Mouse (Mus musculus) kidney, embryonic 16.5 days (tissue): ENCODE measurements around the gene Chd6. TPM values are rescaled to one million over a fixed set of nuclear protein-coding genes. Genes with fewer than 3 reads are reported as not detected.
A peak's percentile ranks its signal among the peaks of the same experiment; 100 is the strongest.

Source experiments
- ATAC-seq: fragments of 200-750 bp; cut with Nextera tagmentation; 2 replicates; pipeline ENCODE4 v1.8.0; 2017; ENCODE audit warnings: moderate TSS enrichment; ENCODE audit not compliant: low FRiP score, low TSS enrichment
- H3K27ac ChIP-seq: fragments of 300-500 bp; sonication (generic); 2 replicates; pipeline ENCODE4 v1.5.1; 2014; ENCODE audit warnings: low read length
- H3K27me3 ChIP-seq: fragments of 300-500 bp; sonication (generic); 2 replicates; pipeline ENCODE4 v1.6.1; 2014; ENCODE audit warnings: low read length, control low read depth, mixed read lengths; ENCODE audit not compliant: insufficient read depth
- H3K36me3 ChIP-seq: fragments of 300-500 bp; sonication (generic); 2 replicates; pipeline ENCODE4 v1.6.1; 2014; ENCODE audit warnings: low read length, control low read depth, mixed read lengths; ENCODE audit not compliant: insufficient read depth
- H3K4me1 ChIP-seq: fragments of 300-500 bp; sonication (generic); 2 replicates; pipeline ENCODE4 v1.6.1; 2014; ENCODE audit warnings: low read length, control low read depth, mixed read lengths; ENCODE audit not compliant: insufficient read depth
- H3K4me2 ChIP-seq: fragments of 300-500 bp; sonication (generic); replicated peaks from 2 replicates; pipeline ENCODE4 v1.6.1; 2014; ENCODE audit warnings: low read depth, low read length
- H3K4me3 ChIP-seq: fragments of 300-500 bp; sonication (generic); 2 replicates; pipeline ENCODE4 v1.5.1; 2014; ENCODE audit warnings: mild to moderate bottlenecking, low read length
- H3K9ac ChIP-seq: fragments of 300-500 bp; sonication (generic); replicated peaks from 2 replicates; pipeline ENCODE4 v1.6.1; 2014; ENCODE audit warnings: low read length
- H3K9me3 ChIP-seq: fragments of 300-500 bp; sonication (generic); 2 replicates; pipeline ENCODE4 v1.6.1; 2016; ENCODE audit warnings: low read length, control low read depth
- WGBS: fragments of 180-500 bp; shearing (Covaris S2); extraction: QIAGEN DNeasy Blood & Tissue Kit; methylation state at CpG from one replicate; pipeline ENCODE4 v1.1.7; 2014; 5-methylcytosine and 5-hydroxymethylcytosine counted together
- polyA plus RNA-seq: library from polyadenylated mRNA; unstranded; fragments of >200 nt; fragmentation: Nextera tagmentation; extraction: Ambion mirVana; gene quantifications from 2 replicates; pipeline ENCODE4 v1.2.1, GENCODE M21; 2015

Gene Chd6
- polyA plus RNA-seq, 1 experiment from 2014 or later, result 30.1 TPM

DNA sequence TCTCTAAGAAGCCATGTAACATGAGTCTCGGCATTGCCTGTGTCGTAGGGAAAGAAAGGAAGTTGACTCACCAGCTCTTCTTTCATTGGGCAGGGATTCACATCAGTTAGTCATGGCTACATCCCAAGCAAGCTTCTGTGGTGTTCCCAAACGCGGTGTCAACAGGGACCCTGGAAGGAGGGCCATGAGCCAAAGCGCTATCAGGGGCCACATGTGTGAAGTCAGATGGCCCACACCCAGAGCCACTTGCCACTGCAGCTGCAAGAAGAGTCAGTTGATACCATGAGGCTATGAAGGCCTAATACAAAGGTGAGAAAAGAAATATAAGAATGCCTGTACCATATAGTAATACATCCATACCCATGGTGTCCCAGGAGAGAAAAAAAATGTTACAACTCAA is 3.1 kb upstream of the Chd6 start:
- Histone ChIP-seq H3K4me3 (no peak overlapping the region), H3K4me1 (peaks cover 16% of the 10 kb centered on the region), H3K27ac (no peak overlapping the region), H3K4me2 (no peak overlapping the region), H3K9me3 (no peaks in the 10 kb centered on the region), H3K36me3 (no peaks in the 10 kb centered on the region), H3K27me3 (no peaks in the 10 kb centered on the region), H3K9ac (no peak overlapping the region)
- no peak for ATAC-seq
- WGBS, result 78% methylated on average over 5 of the region's 5 CpGs

DNA sequence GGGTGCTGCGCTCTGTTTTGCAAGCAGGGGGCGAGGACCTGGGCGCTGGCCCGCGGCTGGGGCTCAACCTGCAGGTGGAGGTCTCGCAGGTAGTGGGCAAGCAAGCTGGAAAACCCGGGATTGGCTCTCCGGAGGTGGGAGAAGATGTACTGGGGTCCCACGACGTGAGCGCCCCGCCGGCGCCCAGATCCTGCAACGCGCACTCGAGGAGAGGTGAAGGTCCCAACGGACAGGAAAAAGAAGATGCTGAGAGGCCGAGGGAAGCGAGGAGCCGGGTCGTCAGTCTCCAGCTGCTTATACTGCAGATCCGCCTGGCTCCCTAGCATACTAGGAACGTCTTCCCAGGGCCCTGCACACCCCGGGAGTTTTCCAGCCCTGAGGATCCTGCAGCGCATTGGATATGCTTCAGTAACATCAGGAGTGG is 535 bp upstream of the Chd6 start:
- Histone ChIP-seq H3K9ac (peak overlapping the region; percentile 79), H3K4me2 (peak overlapping the region; percentile 71), H3K4me3 (peak overlapping the region; percentile 92), H3K27me3 (no peaks in the 10 kb centered on the region), H3K9me3 (no peaks in the 10 kb centered on the region), H3K4me1 (peaks cover 24% of the 10 kb centered on the region), H3K36me3 (peaks cover 5% of the 10 kb centered on the region; the same call in 1 of the 2 replicates), H3K27ac (peak overlapping the region; percentile 70)
- ATAC-seq, result peak; percentile 60
- under 1% methylated on average over 26 of the region's 26 CpGs for WGBS

DNA sequence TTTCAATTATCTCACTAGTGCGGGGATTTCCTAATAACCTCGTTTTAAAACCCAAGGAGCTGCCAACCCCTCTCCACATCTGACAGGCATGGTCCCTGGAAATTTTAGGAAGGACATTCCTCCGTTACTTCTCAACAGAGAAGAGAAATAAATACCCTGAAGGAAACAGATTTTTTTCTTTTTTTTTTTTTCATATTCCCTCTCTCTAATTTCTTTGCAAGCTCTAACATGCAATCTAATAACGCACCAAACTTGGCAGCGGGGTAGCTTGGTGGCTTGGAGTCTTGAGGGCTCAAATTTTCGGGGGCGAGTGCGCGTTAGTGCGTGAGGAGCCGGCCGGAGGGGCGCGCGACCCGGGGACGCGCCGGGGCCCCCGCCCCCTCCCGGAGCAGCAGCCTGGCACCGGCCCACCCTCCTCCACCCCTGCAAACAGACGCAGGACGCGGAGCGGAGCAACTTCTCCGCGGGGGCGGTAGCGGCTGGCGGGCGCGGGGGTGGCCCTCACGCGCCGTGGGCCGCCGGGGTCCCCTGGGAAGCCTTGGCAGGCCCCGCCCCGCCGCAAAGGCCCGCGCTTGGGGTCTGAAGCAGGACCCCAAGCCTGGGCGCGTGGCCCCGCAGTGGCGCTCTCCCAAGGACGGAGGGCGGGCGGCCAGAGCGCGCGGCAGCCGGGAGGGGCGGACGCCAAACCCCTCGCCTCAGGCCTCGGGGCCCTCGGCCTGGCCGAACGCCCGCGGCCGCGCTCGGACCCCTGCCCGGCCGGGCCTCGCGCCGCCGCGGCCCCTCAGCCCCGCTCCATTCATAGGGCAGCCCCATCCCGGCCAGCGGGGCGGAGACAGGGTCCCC is 569 bp downstream of the Chd6 start:
- peak; percentile 69 for ATAC-seq
- Histone ChIP-seq H3K9ac (peak overlapping the region; percentile 99), H3K27ac (peak overlapping the region; percentile 100), H3K36me3 (peaks cover 5% of the 10 kb centered on the region; the same call in 1 of the 2 replicates), H3K27me3 (no peaks in the 10 kb centered on the region), H3K9me3 (no peaks in the 10 kb centered on the region), H3K4me2 (peak overlapping the region; percentile 73), H3K4me3 (peak overlapping the region; percentile 92), H3K4me1 (peaks cover 30% of the 10 kb centered on the region)
- WGBS, result under 1% methylated on average over 75 of the region's 77 CpGs

DNA sequence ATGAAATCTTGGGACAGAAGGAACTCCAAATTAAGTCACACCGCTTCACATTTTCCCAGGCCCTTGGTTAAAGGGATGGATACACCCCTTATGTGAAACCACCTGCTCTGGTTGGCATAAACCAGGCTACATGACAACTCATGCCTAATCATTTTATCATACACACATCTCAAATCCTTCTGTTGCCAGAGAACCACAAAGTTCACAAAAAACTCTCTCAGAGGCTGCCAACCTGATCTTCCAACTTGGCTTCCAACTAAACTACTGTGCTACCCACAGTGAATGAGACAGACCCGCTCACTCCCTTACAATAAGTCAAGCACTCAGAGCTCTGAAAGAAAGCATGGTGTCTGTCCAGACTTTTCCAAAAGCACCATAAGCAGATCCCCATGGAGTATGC is 1.6 kb downstream of the Chd6 start:
- no peak for ATAC-seq

DNA sequence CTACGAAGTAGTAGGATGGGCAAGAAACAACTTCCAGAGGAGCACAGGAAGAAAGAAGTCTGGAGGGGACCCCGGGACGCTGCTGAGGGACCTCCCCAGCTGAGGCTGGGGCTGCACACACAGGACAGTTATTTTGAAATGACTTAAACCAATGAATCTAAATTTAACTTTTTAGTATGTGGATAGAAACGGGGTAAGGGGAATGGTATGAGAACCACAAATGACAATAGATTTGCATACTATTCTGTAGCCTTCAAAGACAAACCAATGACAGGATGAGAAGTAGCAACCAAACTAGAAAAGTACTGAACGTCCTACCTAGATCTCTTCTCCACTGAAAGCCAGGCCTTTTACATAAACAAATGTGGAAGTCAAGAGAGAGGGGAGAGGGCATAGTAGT is 5.1 kb downstream of the Chd6 start:
- Histone ChIP-seq H3K27ac (no peak overlapping the region), H3K36me3 (peaks cover 5% of the 10 kb centered on the region; the same call in 1 of the 2 replicates), H3K4me2 (no peak overlapping the region), H3K27me3 (no peaks in the 10 kb centered on the region), H3K9ac (no peak overlapping the region), H3K4me3 (no peak overlapping the region), H3K9me3 (no peaks in the 10 kb centered on the region), H3K4me1 (peaks cover 24% of the 10 kb centered on the region)
- 80% methylated on average over 5 of the region's 5 CpGs for WGBS
- no peak for ATAC-seq

More for the DNA sequence above, 1.6 kb downstream of the Chd6 start:
- H3K4me1 ChIP-seq, result peaks cover 30% of the 10 kb centered on the region
- H3K27me3 ChIP-seq, result no peaks in the 10 kb centered on the region
- no peak overlapping the region for H3K9ac ChIP-seq
- no peaks in the 10 kb centered on the region for H3K9me3 ChIP-seq
- no peak overlapping the region for H3K27ac ChIP-seq
- 92% methylated on average over 2 of the region's 2 CpGs for WGBS
- H3K36me3 ChIP-seq, result peaks cover 5% of the 10 kb centered on the region; the same call in 1 of the 2 replicates
- H3K4me2 ChIP-seq, result peak overlapping the region; percentile 73
- H3K4me3 ChIP-seq, result peak overlapping the region; percentile 92; the same call in 1 of the 2 replicates

- Histone ChIP-seq H3K36me3 (peaks cover 5% of the 10 kb centered on the region; the same call in 1 of the 2 replicates), H3K27me3 (no peaks in the 10 kb centered on the region), H3K4me1 (peaks cover 15% of the 10 kb centered on the region), H3K4me2 (no peak overlapping the region), H3K27ac (no peak overlapping the region), H3K4me3 (no peak overlapping the region), H3K9ac (no peak overlapping the region), H3K9me3 (no peaks in the 10 kb centered on the region)
- WGBS, result 42% methylated on average over 3 of the region's 3 CpGs
- no peak for ATAC-seq
Observed at GRCm38 (mm10) chr2:161102102-161102501, 6.8 kb downstream of the Chd6 start.

DNA sequence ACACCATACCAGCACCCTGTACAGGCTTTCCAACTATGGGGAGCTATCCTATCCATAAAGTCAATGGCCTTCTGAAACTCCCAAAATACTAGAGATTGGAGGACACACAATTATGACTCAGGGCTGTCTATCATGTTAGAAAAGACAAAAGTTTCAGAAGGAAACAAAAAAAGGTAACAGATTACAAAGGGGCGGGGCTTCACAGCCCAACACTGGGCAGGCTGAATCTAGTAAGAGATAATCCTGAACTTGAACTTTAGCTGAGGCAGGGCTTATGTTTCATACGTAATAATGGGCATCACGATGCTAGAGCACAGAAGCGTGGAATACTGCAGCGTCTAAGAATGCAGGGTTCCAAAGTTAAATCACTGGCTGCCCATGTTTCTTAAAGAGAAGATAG is 11.1 kb downstream of the Chd6 start:
- no peaks in the 10 kb centered on the region for H3K36me3 ChIP-seq
- H3K9ac ChIP-seq, result no peak overlapping the region
- H3K27me3 ChIP-seq, result no peaks in the 10 kb centered on the region
- no peak overlapping the region for H3K4me2 ChIP-seq
- H3K4me3 ChIP-seq, result no peak overlapping the region
- H3K27ac ChIP-seq, result no peak overlapping the region
- WGBS, result 92% methylated on average over 5 of the region's 5 CpGs
- H3K4me1 ChIP-seq, result no peaks in the 10 kb centered on the region
- ATAC-seq, result no peak
- H3K9me3 ChIP-seq, result no peaks in the 10 kb centered on the region

GRCm38 (mm10) chr2:161090746-161091405 is 18.0 kb downstream of the Chd6 start:
- no peak overlapping the region for H3K4me3 ChIP-seq
- H3K4me2 ChIP-seq, result no peak overlapping the region
- no peak for ATAC-seq
- H3K36me3 ChIP-seq, result no peaks in the 10 kb centered on the region
- no peaks in the 10 kb centered on the region for H3K27me3 ChIP-seq
- no peaks in the 10 kb centered on the region for H3K9me3 ChIP-seq
- WGBS, result 81% methylated on average over 6 of the region's 6 CpGs
- H3K4me1 ChIP-seq, result no peaks in the 10 kb centered on the region
- no peak overlapping the region for H3K27ac ChIP-seq
- H3K9ac ChIP-seq, result no peak overlapping the region

- Histone ChIP-seq H3K9me3 (no peaks in the 10 kb centered on the region), H3K27ac (no peak overlapping the region), H3K4me3 (no peak overlapping the region), H3K4me1 (0 out of 2 replicates have a peak, but pooled peaks cover 3% of the 10 kb centered on the region), H3K4me2 (no peak overlapping the region), H3K36me3 (no peaks in the 10 kb centered on the region), H3K27me3 (no peaks in the 10 kb centered on the region), H3K9ac (no peak overlapping the region)
- WGBS, result 70% methylated on average over 3 of the region's 3 CpGs
- no peak for ATAC-seq
Observed at GRCm38 (mm10) chr2:161090200-161090599, 18.7 kb downstream of the Chd6 start.

GRCm38 (mm10) chr2:161078590-161078989 is 30.3 kb downstream of the Chd6 start:
- Histone ChIP-seq H3K4me2 (no peak overlapping the region), H3K4me1 (no peaks in the 10 kb centered on the region), H3K27ac (no peak overlapping the region), H3K27me3 (no peaks in the 10 kb centered on the region), H3K4me3 (no peak overlapping the region), H3K9me3 (no peaks in the 10 kb centered on the region), H3K36me3 (no peaks in the 10 kb centered on the region), H3K9ac (no peak overlapping the region)
- 90% methylated on average over 2 of the region's 2 CpGs for WGBS
- ATAC-seq, result no peak
